Mouse (Mus musculus) ovary, postnatal 14 days (tissue): ENCODE data around the gene Ccnj.

Source experiments
- DNase-seq: peaks from one replicate; pipeline ENCODE4 v3.0.0; 2022; ENCODE audit warnings: low spot score

Ccnj gene

GRCm38 (mm10) chr19:40830703-40831415, at the start of gene Ccnj:
Gene Ccnj, plus strand, starts transcription at chr19:40831279.
- peak; percentile 94 for DNase-seq

DNA sequence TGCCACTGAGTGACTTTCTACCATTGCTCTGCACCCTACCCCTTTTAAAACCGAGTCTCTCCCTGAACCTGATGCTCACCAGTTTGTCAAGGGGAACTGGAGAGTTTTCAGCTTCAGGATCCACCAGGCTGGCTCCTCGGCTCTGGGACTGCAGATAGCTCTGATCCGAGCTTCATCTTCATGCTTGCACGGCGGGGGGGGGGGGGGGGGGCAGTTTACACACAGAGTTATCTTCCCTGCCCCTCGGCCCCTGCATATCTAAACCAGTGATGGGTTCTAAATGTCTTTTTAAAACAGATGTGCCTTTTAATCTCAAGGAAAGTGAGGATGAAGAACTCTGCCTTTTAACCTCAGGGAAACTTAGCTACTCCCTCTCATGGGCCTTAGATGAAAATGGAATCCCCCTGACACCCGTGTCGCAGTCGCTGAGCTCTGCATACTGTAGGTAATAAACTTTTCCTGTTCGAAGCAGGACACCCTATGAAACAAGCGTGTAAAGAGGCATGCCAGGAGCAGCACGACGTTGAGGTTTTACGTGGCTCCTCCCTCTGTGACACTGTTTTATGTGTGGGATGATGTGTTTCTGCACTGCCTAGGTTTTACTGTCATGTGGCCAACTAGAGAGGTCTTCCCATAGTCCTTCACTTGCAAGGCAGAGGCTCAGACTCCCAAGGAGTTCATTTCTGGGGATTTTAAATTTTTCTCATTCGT, 42.9 kb upstream of the Ccnj start:
- no peak for DNase-seq

DNA sequence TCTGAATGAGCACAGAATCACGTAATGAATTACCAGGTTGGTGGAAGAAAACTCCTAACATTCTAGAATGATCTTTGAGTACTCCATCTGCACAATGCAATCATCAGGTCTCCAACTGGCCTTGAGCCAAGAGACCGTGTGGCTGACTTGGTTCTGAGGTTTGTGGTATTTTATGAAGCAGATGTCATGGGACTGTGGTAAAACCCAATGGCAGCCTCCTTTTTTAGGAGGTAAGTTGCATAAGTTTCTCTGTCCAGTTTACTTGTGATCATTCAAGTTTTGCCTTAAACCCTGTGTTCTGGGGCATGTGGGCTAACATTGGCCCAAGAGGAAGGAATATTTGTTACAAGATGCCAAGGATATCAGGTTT, 42.4 kb upstream of the Ccnj start:
- no peak for DNase-seq

GRCm38 (mm10) chr19:40805176-40805737, 25.8 kb upstream of the Ccnj start:
- no peak for DNase-seq

- no peak for DNase-seq
These were observed 21.2 kb upstream of the Ccnj start for GRCm38 (mm10) chr19:40809858-40810257.

DNA sequence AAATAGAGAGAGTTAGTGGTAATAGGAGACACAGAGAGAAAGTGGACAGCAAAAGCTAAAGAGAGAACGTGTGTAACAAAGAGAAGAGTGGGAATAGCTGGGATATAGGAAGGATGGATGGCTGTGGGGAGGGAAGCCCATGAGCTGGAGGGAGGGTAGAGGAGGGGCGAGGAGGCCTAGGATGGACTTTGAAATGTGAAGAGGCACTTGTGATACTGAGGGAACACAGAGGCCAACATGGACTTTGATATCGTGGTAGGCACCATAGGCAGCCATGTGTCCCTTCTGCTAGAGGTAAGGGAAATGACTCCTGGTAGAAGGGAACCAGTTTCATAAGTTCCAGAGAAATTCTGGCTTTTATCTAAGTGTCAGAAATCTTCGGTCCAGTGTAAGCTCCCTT, 19.2 kb upstream of the Ccnj start:
- DNase-seq: no peak

GRCm38 (mm10) chr19:40812778-40813177, 18.3 kb upstream of the Ccnj start:
- DNase-seq: no peak

- no peak for DNase-seq
These were observed 17.7 kb upstream of the Ccnj start for GRCm38 (mm10) chr19:40813385-40813784.

- DNase-seq: no peak
These were observed 15.4 kb upstream of the Ccnj start for GRCm38 (mm10) chr19:40815645-40816183.

DNA sequence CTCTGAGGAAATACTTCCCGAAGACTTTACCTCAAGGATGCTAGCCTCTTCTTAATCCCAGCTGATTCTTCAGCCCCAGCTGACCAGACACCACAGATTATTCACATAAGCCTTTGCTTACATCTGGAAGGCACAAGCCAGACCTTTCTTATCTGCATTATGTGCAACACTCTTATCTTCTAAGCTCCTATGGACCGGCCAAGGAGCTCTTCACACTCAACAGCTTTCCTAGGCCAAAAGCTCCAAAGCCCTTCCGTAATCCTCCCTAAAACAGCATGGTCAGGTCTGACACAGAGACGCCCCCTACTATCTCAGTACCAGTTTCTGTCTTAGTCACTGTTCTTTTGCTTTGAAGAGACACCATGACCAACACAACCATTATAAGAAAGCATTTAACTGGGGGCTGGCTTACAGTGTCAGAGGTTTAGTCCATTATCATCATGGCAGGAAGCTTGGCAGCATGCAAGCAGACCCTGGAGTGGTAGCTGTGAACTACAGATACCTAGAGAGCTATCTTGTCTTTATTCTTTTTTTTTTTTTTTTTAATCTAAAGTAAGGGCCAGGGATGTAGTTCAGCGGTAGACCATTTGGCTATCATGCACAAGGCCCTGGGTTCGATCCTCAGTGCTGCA, 13.1 kb upstream of the Ccnj start:
- DNase-seq: no peak

GRCm38 (mm10) chr19:40818764-40819163, 12.3 kb upstream of the Ccnj start:
- no peak for DNase-seq

DNA sequence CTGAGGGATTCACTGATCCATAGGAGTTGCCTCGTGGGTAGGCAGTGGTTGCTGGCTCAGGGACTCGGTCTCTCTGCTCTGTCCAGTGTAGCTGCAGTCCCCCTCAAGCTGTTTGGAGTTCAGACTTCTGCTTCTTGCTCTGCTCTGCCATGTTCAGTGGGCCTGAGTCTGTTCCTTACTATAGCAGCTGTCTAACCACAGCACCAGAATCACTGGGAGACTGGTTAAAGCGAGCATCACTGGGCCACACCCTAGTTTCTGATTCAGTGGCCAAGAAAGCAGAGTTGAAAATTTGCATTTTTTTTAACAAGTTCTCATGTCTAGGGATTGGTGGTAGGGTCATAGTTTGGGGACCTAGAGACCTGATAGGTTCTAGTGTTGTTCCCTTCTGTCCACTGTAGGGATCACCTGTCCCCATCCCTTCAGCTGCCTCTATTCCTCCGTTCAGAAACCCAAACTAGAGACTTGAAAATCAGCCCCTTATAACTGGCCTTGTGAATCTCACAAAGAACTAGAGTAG, 9.7 kb upstream of the Ccnj start:
- no peak for DNase-seq

DNA sequence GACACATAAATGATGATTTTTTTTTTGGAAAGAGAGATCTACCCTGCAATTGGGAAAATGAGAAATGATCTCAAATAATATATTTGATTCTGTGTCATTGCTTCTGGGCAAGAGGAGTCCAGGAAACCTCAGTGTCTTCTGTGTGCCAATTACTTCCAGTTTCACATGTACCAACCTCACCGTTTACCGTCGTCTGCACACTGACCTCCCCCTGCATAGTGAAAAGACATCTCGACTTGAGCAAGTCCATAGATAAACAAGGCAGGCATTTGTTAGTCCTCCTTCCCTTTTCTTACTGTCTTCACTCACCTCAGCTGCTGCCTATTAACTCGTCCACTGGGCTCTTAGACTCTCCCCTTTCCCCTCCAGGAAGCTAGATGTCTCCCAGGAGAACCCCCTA, 5.4 kb upstream of the Ccnj start:
- DNase-seq: no peak

GRCm38 (mm10) chr19:40826735-40827134, 4.3 kb upstream of the Ccnj start:
- DNase-seq: no peak

- DNase-seq: no peak
These were observed 881 bp upstream of the Ccnj start for GRCm38 (mm10) chr19:40830198-40830597.

GRCm38 (mm10) chr19:40831416-40832201, 530 bp downstream of the Ccnj start:
- DNase-seq: peak; percentile 21

DNA sequence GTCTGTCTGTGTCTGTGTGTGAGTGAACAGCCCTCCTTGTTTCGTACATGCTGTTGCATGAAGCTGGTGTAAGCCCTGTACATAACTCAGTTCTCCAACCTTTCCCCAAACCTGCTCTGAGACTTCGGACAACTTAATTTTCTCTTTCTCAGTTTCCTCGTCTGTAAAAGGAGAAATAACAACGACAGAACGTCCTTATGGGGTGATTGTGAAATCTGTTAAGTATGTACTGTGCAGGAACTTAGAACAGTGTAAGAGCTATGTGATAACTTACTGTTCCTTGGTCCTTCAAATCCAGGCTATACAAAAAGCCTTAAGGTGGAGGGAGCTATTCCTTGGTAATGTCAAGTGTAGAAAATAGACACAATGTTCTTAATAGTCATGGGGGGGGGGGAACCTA, 1.3 kb downstream of the Ccnj start:
- DNase-seq: no peak

DNA sequence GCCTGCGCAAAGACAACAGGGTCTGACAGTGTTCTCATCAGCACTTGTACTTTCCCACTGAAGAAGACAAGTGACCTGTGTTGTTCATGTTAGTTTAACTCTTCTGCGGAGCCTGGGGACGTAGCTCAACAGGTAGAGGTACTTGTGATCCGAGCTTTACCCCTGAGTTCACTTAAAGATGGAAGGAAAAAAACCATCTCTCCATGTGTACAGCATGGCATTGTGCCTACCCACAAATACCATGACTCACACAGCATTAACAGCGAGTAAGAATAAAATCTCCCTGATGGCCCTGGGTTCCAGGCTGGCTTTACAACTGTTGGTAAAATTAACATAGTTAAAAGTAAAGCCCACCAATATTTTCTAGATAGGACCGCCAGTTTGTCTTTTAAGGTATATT, 3.4 kb downstream of the Ccnj start:
- DNase-seq: no peak

GRCm38 (mm10) chr19:40838205-40838604, 7.1 kb downstream of the Ccnj start:
- DNase-seq: no peak

DNA sequence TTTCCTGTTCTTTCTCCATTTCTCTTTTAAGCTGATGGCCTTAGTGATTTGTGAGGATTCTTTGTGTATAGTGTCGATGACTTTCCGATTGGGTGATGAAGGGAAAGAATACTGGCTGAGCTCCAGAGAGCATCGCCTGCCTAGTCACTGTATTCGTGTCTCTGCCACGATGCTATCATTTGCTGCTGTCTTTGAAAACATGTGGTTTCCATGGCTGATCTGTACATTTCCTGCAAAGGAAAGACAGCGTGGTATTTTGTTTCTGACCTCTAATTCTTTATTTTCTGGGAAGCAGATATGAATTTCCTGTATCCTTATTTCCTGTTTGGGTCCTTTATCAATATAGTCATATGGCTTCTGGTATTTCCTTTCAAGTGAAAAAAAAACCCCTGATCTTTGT, 9.2 kb downstream of the Ccnj start:
- DNase-seq: no peak

DNA sequence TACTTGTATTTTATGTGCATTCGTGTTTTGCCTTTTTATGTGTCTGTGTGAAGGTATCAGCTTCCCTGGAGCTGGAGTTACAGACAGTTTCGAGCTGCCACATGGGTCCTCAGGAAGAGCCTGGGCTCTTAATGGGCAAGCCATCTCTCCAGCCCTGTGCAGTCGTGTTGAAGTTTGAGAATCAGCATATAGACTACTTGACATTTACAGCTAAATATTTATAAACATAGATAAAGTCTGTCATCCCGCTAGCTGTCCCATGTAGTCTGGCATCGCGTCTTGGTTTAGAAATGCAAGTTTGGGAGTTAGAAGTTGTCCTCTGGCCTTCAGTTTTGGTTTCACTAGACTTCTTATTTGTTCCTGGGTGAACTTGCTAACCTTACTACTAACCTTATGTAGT, 10.0 kb downstream of the Ccnj start:
- no peak for DNase-seq

DNA sequence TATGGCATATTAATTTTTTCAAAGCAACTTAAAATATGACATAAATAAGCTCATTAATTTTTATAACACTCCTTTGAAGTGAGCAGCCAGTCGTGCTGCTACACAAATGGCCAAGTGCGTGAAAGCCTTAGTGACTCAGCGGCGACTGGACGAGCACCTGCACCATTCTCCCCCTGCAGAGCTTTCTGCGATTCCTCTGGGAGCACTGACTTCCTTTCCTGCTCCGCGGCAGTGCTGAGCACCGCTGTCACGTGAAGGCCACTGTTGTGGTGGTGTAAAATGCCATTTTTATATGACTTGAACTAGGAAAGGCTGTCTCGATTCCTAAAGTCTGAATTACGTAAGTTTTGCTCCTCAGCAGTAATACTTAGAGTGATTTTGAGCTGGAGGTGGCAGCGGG, 10.5 kb downstream of the Ccnj start:
- no peak for DNase-seq
